Mouse (Mus musculus) embryo, embryonic 11 days (tissue): ENCODE measurements around the gene Krt33b.

Source experiments
- DNase-seq: peaks from one replicate; pipeline ENCODE4 v3.0.0-alpha.2; 2015

The Krt33b gene

DNA sequence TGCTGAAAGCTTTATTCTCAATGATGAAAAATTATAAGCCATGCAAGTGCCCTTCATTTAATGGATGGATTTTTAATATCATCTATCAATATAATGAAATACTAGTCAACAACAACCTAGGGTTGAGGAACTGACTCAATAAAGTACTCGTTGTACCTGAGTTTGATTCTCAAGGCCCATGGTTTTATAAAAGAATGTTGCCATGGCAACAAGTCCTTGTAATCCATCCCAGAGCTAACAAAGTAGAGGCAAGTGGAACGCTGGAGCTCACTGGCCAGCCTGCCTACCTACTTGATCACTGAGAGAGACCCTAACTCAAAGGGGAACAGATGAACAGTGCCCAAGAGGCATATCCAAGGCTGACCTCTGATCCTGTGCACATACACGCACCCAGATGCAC, 39.1 kb downstream of the Krt33b start:
- no peak for DNase-seq

DNA sequence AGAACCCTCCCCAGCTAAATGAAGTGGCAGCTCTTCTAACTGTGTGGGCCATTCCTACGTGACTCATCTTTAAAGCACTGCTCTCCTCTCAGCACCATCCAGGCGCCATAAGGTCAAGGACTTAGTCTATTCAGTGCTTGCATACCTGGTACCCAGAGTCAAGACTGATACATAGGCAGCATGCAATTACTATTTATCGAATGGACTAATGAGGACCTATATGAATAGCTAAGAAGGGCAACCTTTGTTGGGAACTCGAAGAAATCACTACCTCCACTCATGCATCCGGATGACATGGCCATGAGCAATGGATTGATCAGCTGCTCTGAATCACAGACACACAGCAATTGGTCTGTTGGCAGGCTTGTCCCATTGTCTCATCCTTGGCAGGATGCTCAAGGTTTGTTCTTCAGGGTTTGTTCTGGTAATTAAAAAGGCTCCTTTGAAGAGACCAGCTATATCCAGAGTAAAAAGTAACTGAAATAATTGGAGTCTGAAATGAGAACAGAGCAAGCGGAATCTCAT, 39.7 kb downstream of the Krt33b start:
- no peak for DNase-seq

DNA sequence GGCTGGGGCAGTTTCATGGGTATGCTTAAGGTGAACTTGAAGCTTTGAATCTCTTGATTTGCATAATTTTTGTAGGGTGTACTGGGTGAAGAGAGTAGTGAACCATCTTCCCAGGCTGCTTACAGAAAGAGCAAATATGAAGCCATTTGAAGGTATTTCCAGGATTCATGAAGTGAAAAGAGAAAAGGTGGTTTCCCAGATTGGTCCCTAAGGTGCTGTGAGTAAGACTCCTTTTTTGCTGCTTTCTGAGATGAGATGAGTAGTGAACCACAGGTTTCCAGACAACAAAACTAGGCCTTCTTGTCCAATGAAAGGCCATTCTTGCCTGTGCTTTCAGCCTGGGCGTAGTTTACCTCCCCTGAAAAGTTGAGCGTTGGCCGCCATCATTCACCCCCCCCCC, 41.1 kb downstream of the Krt33b start:
- no peak for DNase-seq

DNA sequence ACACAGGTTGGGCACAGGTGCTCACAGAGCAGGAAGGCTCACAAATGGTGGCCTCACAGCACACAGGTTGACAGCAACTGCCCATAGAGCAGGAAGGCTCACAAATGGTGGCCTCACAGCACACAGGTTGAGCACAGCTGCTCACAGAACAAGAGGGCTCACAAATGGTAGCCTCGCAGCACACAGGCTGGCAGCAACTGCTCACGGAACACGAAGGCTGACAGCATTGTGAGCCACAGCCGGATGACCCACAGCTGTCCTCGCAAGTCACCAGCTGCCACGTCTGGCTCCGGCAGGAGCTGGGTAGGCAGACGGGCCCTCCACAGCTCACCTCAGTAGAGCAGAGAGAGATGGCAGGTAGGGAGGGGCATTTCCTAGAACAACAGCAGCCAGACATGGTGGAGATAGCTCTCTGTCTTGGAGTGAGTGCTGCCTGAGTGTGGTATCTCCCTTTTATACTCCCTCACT, 43.5 kb downstream of the Krt33b start, which contains the start of gene Krtap16-1:
Gene Krtap16-1 (minus strand): TSS at position 418 of the 468 bp plus-strand sequence.
- no peak for DNase-seq

DNA sequence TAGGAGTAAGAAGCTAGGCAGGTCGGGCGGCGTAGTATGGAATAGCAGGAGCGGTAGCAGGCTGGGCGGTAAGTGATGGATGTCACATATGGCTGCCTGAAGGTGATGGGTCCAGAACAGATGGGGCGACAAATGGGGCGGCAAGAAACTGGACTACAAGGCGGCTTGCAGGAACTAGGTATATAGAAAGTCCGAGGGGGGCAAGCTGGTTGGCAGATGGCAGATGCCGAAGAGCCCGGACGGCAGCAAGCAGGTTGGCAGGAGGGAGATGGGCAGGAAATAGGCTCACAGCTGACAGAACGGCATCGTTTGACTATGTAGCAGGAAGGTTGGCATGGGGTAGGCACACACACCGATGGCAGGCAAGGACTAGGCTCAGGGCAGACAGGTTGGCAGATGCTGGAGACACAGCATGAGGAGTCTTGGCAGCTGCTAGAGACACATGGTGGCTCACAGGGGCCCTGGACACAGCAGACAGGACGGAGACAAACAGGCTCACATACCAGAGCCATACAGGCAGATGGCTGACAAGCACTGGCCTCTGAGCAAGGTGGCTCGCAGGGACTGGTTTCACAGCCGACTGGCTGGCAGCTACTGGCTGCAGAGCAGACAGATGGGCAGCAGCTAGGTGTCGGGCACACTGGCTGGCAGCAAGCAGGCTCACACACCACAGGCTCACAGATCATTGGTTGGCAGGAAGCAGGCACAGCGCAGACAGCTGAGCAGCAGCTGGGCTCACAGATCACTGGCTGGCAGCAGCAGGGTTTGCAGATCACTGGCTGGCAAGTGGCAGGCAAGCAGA, 44.2 kb downstream of the Krt33b start:
- DNase-seq: no peak

DNA sequence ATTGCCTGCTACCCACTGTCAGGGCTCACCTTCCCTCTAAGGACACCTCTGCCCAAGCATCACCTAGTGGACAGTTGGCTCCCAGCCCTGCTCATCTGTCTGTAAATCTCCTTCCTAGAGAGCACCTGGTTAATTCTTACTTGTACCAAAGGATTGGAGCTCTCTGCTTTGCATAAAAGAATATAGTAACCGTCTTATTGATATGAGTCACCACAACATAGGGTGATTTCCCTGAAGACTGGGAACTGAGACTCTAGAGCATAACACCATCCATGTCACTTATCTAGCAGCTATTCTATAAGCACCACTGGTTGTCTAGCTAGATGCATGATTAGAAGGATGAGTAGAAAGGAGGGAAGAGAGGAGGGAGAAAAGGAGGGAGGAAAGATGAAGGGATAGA, 46.2 kb downstream of the Krt33b start:
- no peak for DNase-seq

DNA sequence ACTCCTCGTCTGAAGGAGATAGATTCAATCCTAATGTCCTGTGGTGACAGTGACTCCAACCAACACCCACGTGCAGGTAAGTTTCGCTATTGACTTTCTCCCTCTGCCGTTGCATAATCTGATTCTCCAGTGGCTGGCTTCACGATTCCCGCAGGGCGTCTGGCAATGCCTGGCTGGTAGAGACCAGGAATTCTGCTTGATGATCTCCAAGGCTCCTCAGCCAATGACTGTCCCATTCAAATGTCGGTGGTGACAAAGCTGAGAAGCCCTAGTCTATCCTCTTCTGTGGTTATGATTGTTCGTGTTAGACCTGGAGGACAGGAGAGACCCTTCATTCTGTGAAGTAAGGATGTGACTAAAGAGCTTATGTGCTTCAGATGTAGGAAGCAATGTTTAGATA, 46.9 kb downstream of the Krt33b start:
- no peak for DNase-seq

DNA sequence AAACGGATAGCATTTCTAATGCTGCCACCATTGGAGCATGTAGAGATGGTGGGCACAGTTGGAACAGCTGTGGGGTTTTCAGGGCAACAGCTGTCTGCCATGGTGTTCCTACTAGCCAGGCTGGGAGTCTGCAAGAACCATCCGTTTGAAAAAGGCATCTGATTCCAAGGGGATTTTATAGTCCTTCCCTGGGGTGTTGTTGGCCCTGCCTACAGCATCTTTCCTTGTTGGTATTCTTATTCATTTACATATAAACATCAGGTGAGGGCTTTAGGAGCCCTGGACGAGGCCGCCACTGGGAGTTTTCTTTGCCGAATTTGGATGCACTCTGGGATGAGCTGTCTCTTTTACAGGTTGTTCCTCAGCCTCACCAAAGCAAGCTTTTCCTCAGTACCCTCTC, 50.7 kb downstream of the Krt33b start, which contains the start of gene Krtap29-1:
Gene Krtap29-1 (minus strand): TSS at position 101 of the 400 bp plus-strand sequence.
- no peak for DNase-seq
